Mouse (Mus musculus) intestine, embryonic 16.5 days (tissue): ENCODE results near the gene Irf8. TPM values are rescaled to one million over a fixed set of nuclear protein-coding genes. Genes with fewer than 3 reads are reported as not detected.

Source experiments
- ATAC-seq: fragments of 200-750 bp; cut with Nextera tagmentation; 2 replicates; pipeline ENCODE4 v1.8.0; 2017; ENCODE audit warnings: moderate TSS enrichment, moderate library complexity
- H3K27ac ChIP-seq: fragments of 300-500 bp; sonication (generic); 2 replicates; pipeline ENCODE4 v1.5.1; 2014; ENCODE audit warnings: mild to moderate bottlenecking, low read length
- H3K27me3 ChIP-seq: fragments of 300-500 bp; sonication (generic); replicated peaks from 2 replicates; pipeline ENCODE4 v1.6.1; 2014; ENCODE audit warnings: low read length, control low read depth, mixed read lengths; ENCODE audit not compliant: control insufficient read depth, insufficient read depth
- H3K36me3 ChIP-seq: fragments of 300-500 bp; sonication (generic); 2 replicates; pipeline ENCODE4 v1.6.1; 2014; ENCODE audit warnings: low read length, control low read depth; ENCODE audit not compliant: control insufficient read depth, insufficient read depth
- H3K4me1 ChIP-seq: fragments of 300-500 bp; sonication (generic); 2 replicates; pipeline ENCODE4 v1.6.1; 2014; ENCODE audit warnings: low read length, control low read depth, mixed read lengths; ENCODE audit not compliant: control insufficient read depth, insufficient read depth
- H3K4me2 ChIP-seq: fragments of 300-500 bp; sonication (generic); 2 replicates; pipeline ENCODE4 v1.6.1; 2014; ENCODE audit warnings: low read depth, low read length, control low read depth
- H3K4me3 ChIP-seq: fragments of 300-500 bp; sonication (generic); 2 replicates; pipeline ENCODE4 v1.5.1; 2014; ENCODE audit warnings: mild to moderate bottlenecking, low read length
- H3K9ac ChIP-seq: fragments of 300-500 bp; sonication (generic); 2 replicates; pipeline ENCODE4 v1.6.1; 2014; ENCODE audit warnings: low read depth, low read length
- H3K9me3 ChIP-seq: fragments of 300-500 bp; sonication (generic); 2 replicates; pipeline ENCODE4 v1.6.1; 2016; ENCODE audit warnings: low read length, control low read depth; ENCODE audit not compliant: control insufficient read depth
- WGBS: fragments of 180-500 bp; shearing (Covaris S2); extraction: QIAGEN DNeasy Blood & Tissue Kit; methylation state at CpG from one replicate; pipeline ENCODE4 v1.1.7; 2014; 5-methylcytosine and 5-hydroxymethylcytosine counted together
- polyA plus RNA-seq: library from polyadenylated mRNA; unstranded; fragments of >200 nt; fragmentation: Nextera tagmentation; extraction: Ambion mirVana; gene quantifications from 2 replicates; pipeline ENCODE4 v1.2.1, GENCODE M21; 2015

Irf8 gene
- polyA plus RNA-seq, 1 experiment from 2014 or later, result 55.6 TPM

- H3K36me3 ChIP-seq, result no peaks in the 10 kb centered on the region
- H3K27ac ChIP-seq, result peak overlapping the region; percentile 67; the same call in 1 of the 2 replicates
- no peak overlapping the region for H3K9ac ChIP-seq
- no peak for ATAC-seq
- no peaks in the 10 kb centered on the region for H3K9me3 ChIP-seq
- no peak overlapping the region for H3K4me3 ChIP-seq
- peaks cover 48% of the 10 kb centered on the region for H3K4me1 ChIP-seq
- H3K27me3 ChIP-seq, result no peaks in the 10 kb centered on the region
- H3K4me2 ChIP-seq, result no peak overlapping the region
These were observed 38.2 kb upstream of the Irf8 start for GRCm38 (mm10) chr8:120697979-120698272.

- Histone ChIP-seq H3K27ac (peak overlapping the region; percentile 67), H3K9ac (no peak overlapping the region), H3K27me3 (no peaks in the 10 kb centered on the region), H3K36me3 (no peaks in the 10 kb centered on the region), H3K4me3 (no peak overlapping the region), H3K9me3 (no peaks in the 10 kb centered on the region), H3K4me1 (peaks cover 47% of the 10 kb centered on the region), H3K4me2 (no peak overlapping the region)
- 57% methylated on average over 7 of the region's 7 CpGs for WGBS
- no peak for ATAC-seq
These were observed 37.7 kb upstream of the Irf8 start for GRCm38 (mm10) chr8:120698426-120698825.

GRCm38 (mm10) chr8:120699079-120699478 is 37.1 kb upstream of the Irf8 start:
- Histone ChIP-seq H3K4me2 (no peak overlapping the region), H3K9ac (no peak overlapping the region), H3K9me3 (no peaks in the 10 kb centered on the region), H3K36me3 (no peaks in the 10 kb centered on the region), H3K4me3 (no peak overlapping the region), H3K4me1 (peaks cover 43% of the 10 kb centered on the region), H3K27me3 (no peaks in the 10 kb centered on the region), H3K27ac (no peak overlapping the region)
- ATAC-seq, result no peak
- WGBS, result 62% methylated on average over 6 of the region's 6 CpGs

GRCm38 (mm10) chr8:120699565-120699964 is 36.6 kb upstream of the Irf8 start:
- 73% methylated on average over 2 of the region's 2 CpGs for WGBS
- no peak for ATAC-seq

DNA sequence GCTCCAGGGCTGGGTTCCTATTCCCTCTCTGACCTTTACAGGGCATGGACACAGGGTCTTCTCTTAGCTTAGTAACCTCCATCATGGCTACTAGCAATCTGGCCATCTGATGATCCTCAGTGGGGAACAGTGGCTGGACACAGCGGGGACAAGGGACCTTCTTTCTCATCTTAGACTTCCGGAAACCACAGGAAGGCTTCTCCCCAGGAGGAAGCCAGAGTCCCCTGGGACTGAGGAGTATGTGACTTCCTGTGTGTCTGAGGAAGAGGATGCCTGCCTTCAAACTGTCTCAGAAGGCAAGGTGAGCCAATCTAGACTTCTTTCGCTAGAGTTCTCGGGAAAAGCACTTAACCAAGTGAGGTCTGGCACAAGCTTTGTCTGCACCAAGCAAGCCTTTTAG is 36.1 kb upstream of the Irf8 start:
- H3K4me3 ChIP-seq, result no peak overlapping the region
- peaks cover 35% of the 10 kb centered on the region for H3K4me1 ChIP-seq
- no peak overlapping the region for H3K4me2 ChIP-seq
- no peak for ATAC-seq
- H3K27ac ChIP-seq, result no peak overlapping the region
- no peaks in the 10 kb centered on the region for H3K36me3 ChIP-seq
- H3K9me3 ChIP-seq, result no peaks in the 10 kb centered on the region
- H3K27me3 ChIP-seq, result no peaks in the 10 kb centered on the region
- WGBS, result 86% methylated on average over 4 of the region's 4 CpGs
- H3K9ac ChIP-seq, result no peak overlapping the region

More at GRCm38 (mm10) chr8:120699565-120699964, 36.6 kb upstream of the Irf8 start:
- H3K9me3 ChIP-seq, result no peaks in the 10 kb centered on the region
- H3K27me3 ChIP-seq, result no peaks in the 10 kb centered on the region
- H3K9ac ChIP-seq, result no peak overlapping the region
- no peaks in the 10 kb centered on the region for H3K36me3 ChIP-seq
- peaks cover 38% of the 10 kb centered on the region for H3K4me1 ChIP-seq
- no peak overlapping the region for H3K4me2 ChIP-seq
- H3K27ac ChIP-seq, result peak overlapping the region; percentile 21; the same call in 1 of the 2 replicates
- H3K4me3 ChIP-seq, result no peak overlapping the region

- Histone ChIP-seq H3K4me2 (no peak overlapping the region), H3K36me3 (no peaks in the 10 kb centered on the region), H3K4me1 (peaks cover 23% of the 10 kb centered on the region), H3K27me3 (no peaks in the 10 kb centered on the region), H3K9ac (no peak overlapping the region), H3K27ac (no peak overlapping the region), H3K4me3 (no peak overlapping the region), H3K9me3 (no peaks in the 10 kb centered on the region)
- WGBS, result 57% methylated on average over 19 of the region's 19 CpGs
- peak; percentile 77 for ATAC-seq
These were observed 34.2 kb upstream of the Irf8 start for GRCm38 (mm10) chr8:120701758-120702465.

DNA sequence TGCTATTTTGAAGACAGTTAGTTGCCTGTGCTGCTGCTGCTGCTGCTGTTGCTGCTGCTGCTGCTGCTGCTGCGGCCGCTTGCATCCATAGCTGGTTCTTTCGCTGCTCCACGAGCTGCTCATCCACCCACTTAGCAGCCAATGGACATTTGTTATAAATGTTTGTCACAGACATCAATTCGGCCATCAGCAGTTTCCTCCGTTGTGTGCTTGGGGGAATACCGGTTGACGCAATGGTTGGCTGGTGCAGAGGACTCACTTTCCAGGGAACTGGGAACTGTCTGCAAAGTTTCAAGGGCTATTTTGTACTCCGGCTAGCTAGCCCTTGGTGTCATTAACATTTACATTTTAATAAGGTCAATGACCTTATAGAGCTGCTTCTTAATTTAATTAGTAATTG is 32.0 kb upstream of the Irf8 start:
- peaks cover 9% of the 10 kb centered on the region; the same call in 1 of the 2 replicates for H3K4me1 ChIP-seq

DNA sequence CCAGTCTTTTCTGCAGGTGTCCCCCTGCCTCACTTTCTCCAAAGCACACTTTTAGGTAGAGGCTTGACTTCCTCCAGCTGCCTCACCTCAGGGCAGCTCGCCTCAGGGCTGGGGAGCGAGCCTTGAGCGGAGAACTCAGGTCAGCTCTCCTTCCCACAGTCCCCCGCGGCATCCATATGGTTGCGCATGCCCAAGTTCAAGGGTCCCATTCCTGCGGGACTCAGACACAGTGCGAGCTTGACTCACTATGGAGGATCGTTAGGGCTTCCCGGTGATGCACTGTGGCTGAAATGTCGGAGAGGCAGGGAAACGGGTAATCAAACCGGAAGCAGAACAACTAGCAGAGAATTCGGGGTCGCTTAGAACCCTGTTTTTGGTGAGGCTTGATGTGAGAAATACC is 31.0 kb upstream of the Irf8 start:
- Histone ChIP-seq H3K4me2 (no peak overlapping the region), H3K4me3 (no peak overlapping the region), H3K9me3 (no peaks in the 10 kb centered on the region), H3K36me3 (no peaks in the 10 kb centered on the region), H3K27me3 (no peaks in the 10 kb centered on the region), H3K4me1 (peaks cover 9% of the 10 kb centered on the region; the same call in 1 of the 2 replicates), H3K9ac (no peak overlapping the region), H3K27ac (no peak overlapping the region)
- 88% methylated on average over 15 of the region's 15 CpGs for WGBS
- ATAC-seq, result no peak

More for the DNA sequence above, 32.0 kb upstream of the Irf8 start:
- WGBS, result 44% methylated on average over 9 of the region's 9 CpGs
- H3K9ac ChIP-seq, result no peak overlapping the region
- no peak for ATAC-seq
- no peak overlapping the region for H3K4me3 ChIP-seq
- H3K9me3 ChIP-seq, result no peaks in the 10 kb centered on the region
- no peaks in the 10 kb centered on the region for H3K36me3 ChIP-seq
- H3K27me3 ChIP-seq, result no peaks in the 10 kb centered on the region
- H3K4me2 ChIP-seq, result no peak overlapping the region
- no peak overlapping the region for H3K27ac ChIP-seq

DNA sequence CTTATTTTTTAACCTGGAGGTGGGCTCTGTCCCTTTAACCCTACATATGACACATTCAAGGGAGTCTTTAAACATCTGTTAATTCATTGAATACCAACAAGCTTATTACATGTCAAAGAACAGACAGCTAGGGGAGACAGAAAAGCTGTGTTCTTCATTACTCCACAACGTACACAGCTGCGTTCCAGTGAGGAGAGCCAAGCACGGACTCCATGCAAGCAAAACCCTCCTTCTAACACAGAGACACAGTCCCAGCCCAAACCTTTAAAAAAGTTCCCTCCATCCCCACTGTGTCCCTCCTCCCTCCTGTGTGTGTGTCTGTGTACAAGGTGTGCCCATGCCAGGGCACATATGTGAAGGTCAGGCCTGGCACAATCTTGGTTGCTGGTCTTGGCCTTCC is 30.0 kb upstream of the Irf8 start:
- ATAC-seq, result no peak
- peaks cover 9% of the 10 kb centered on the region; the same call in 1 of the 2 replicates for H3K4me1 ChIP-seq
- no peak overlapping the region for H3K9ac ChIP-seq
- H3K36me3 ChIP-seq, result no peaks in the 10 kb centered on the region
- no peaks in the 10 kb centered on the region for H3K27me3 ChIP-seq
- no peak overlapping the region for H3K4me2 ChIP-seq
- no peak overlapping the region for H3K4me3 ChIP-seq
- WGBS, result 72% methylated on average over 3 of the region's 3 CpGs
- no peaks in the 10 kb centered on the region for H3K9me3 ChIP-seq
- no peak overlapping the region for H3K27ac ChIP-seq

- Histone ChIP-seq H3K4me1 (no peaks in the 10 kb centered on the region), H3K4me3 (no peak overlapping the region), H3K9me3 (no peaks in the 10 kb centered on the region), H3K36me3 (no peaks in the 10 kb centered on the region), H3K27ac (no peak overlapping the region), H3K4me2 (no peak overlapping the region), H3K27me3 (no peaks in the 10 kb centered on the region), H3K9ac (no peak overlapping the region)
- WGBS, result 77% methylated on average over 10 of the region's 10 CpGs
- ATAC-seq, result no peak
These were observed 27.0 kb upstream of the Irf8 start for GRCm38 (mm10) chr8:120709176-120709575.
